Mouse (Mus musculus) heart, embryonic 14.5 days (tissue): ENCODE measurements around the gene Tmem117. TPM values are rescaled to one million over a fixed set of nuclear protein-coding genes. Genes with fewer than 3 reads are reported as not detected.

Experiments
- ATAC-seq: fragments of 200-750 bp; cut with Nextera tagmentation; 2 replicates; pipeline ENCODE4 v1.8.0; 2017; ENCODE audit warnings: low read depth, moderate TSS enrichment; ENCODE audit not compliant: insufficient number of reproducible peaks, insufficient read depth, low FRiP score
- H3K27ac ChIP-seq, 2 experiments: fragments of 200-500 bp in 1 of 2; fragments of 300-500 bp in 1 of 2; sonication (generic) in 1 of 2; replicated peaks in 1 of 2; 2 replicates each; pipeline ENCODE4 v1.5.1; 2012 to 2014; ENCODE audit warnings: low read depth in 2 of 2, low read length in 2 of 2, control low read depth in 1 of 2, mild to moderate bottlenecking in 1 of 2, mixed read lengths in 1 of 2; ENCODE audit not compliant: control insufficient read depth in 1 of 2, insufficient read depth in 1 of 2
- H3K27me3 ChIP-seq: fragments of 300-500 bp; sonication (generic); 2 replicates; pipeline ENCODE4 v1.6.1; 2014; ENCODE audit warnings: mild to moderate bottlenecking, low read length, control low read depth; ENCODE audit not compliant: control insufficient read depth, insufficient read depth
- H3K36me3 ChIP-seq: fragments of 300-500 bp; sonication (generic); 2 replicates; pipeline ENCODE4 v1.6.1; 2014; ENCODE audit warnings: mild to moderate bottlenecking, control low read depth, low read length, mixed read lengths; ENCODE audit not compliant: control insufficient read depth, insufficient read depth
- H3K4me1 ChIP-seq, 2 experiments: fragments of 200-500 bp in 1 of 2; fragments of 300-500 bp in 1 of 2; sonication (generic) in 1 of 2; 2 replicates each; pipeline ENCODE4 v1.6.1; 2012 to 2014; ENCODE audit warnings: low read length in 2 of 2, control low read depth in 1 of 2, mixed read lengths in 1 of 2; ENCODE audit not compliant: control insufficient read depth in 2 of 2, insufficient read depth in 2 of 2
- H3K4me2 ChIP-seq: fragments of 300-500 bp; sonication (generic); 2 replicates; pipeline ENCODE4 v1.6.1; 2014; ENCODE audit warnings: mild to moderate bottlenecking, low read length
- H3K4me3 ChIP-seq, 2 experiments: fragments of 200-500 bp in 1 of 2; fragments of 300-500 bp in 1 of 2; sonication (generic) in 1 of 2; 2 replicates each; pipeline ENCODE4 v1.5.1; 2012 to 2014; ENCODE audit warnings: low read length in 2 of 2, mild to moderate bottlenecking in 2 of 2, control low read depth in 1 of 2, low read depth in 1 of 2, moderate library complexity in 1 of 2; ENCODE audit not compliant: control insufficient read depth in 1 of 2, insufficient read depth in 1 of 2
- H3K9ac ChIP-seq: fragments of 300-500 bp; sonication (generic); 2 replicates; pipeline ENCODE4 v1.6.1; 2014; ENCODE audit warnings: mild to moderate bottlenecking, low read length
- H3K9me3 ChIP-seq: fragments of 300-500 bp; sonication (generic); 2 replicates; pipeline ENCODE4 v1.6.1; 2016; ENCODE audit warnings: low read length, control low read depth; ENCODE audit not compliant: control insufficient read depth
- WGBS: fragments of 180-500 bp; shearing (Covaris S2); extraction: QIAGEN DNeasy Blood & Tissue Kit; methylation state at CpG from one replicate; pipeline ENCODE4 v1.1.7; 2014; 5-methylcytosine and 5-hydroxymethylcytosine counted together
- polyA plus RNA-seq: library from polyadenylated mRNA; unstranded; fragments of >200 nt; fragmentation: Nextera tagmentation; extraction: Ambion mirVana; gene quantifications from 2 replicates; pipeline ENCODE4 v1.2.1, GENCODE M21; 2014

The Tmem117 gene
- polyA plus RNA-seq, 1 experiment from 2014 or later = 2.0 TPM

DNA sequence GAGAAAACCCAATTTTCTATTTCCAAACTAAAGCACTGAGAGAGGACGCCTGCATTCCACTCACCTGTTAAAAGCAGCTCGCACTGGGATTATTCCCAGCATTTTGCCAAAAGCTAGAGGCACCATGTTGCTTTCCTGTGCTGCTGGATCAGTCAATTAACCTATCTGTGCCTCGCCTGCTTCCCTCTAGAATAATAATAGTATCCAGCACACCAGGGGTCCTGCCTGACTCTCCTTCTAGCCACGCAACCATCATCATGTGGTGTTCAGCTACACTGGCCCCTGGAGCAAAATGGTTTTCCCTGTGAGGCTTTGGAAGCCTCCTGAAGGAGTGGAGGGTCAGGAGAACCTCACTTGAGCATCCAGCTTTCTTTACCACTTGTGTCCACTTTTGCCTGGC lies 502.4 kb downstream of the Tmem117 start:
- H3K27me3 ChIP-seq = no peaks in the 10 kb centered on the region
- H3K9ac ChIP-seq = no peak overlapping the region
- WGBS = 68% methylated on average over 4 of the region's 4 CpGs
- no peak overlapping the region for H3K27ac ChIP-seq
- H3K4me1 ChIP-seq = no peaks in the 10 kb centered on the region
- no peak overlapping the region for H3K4me3 ChIP-seq
- no peaks in the 10 kb centered on the region for H3K9me3 ChIP-seq
- no peak for ATAC-seq
- H3K4me2 ChIP-seq = no peak overlapping the region
- no peaks in the 10 kb centered on the region for H3K36me3 ChIP-seq

DNA sequence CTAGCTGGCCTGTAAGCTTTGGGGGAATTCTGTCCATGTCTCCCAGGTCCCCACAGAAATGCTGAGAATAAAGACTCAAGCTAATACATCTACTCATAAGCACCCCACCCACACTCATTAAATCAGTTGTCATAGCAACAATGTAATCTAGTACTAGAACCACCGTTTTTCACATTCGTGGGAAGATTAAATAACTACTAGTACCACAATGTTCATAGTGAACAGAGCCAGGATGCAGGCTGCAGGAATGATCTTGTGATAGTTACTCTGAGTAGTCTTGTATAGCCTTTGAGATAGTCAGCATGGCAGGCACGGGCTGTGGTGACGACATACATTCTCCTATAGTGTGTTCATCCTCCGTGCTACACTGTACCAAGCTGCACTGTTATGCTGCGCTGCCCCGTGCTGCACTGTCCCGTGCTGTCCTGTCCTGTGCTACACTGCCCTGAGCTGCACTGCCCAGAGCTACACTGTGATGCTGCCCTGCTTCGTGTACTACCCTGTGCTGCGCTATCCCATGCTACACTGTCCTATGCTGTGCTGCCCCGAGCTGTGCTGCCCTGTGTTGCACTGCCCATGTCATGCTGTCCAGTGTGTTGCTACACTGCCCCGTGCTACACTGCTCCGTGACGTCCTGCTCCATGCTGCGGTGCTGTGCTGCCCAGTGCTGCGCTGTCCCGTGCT lies 507.0 kb downstream of the Tmem117 start:
- Histone ChIP-seq H3K4me1 (no peaks in the 10 kb centered on the region), H3K9me3 (no peaks in the 10 kb centered on the region), H3K4me2 (no peak overlapping the region), H3K9ac (no peak overlapping the region), H3K27ac (no peak overlapping the region), H3K36me3 (no peaks in the 10 kb centered on the region), H3K4me3 (no peak overlapping the region), H3K27me3 (no peaks in the 10 kb centered on the region)
- ATAC-seq = peak; percentile 54; the same call in 1 of the 2 replicates
- 86% methylated on average over 17 of the region's 17 CpGs for WGBS

DNA sequence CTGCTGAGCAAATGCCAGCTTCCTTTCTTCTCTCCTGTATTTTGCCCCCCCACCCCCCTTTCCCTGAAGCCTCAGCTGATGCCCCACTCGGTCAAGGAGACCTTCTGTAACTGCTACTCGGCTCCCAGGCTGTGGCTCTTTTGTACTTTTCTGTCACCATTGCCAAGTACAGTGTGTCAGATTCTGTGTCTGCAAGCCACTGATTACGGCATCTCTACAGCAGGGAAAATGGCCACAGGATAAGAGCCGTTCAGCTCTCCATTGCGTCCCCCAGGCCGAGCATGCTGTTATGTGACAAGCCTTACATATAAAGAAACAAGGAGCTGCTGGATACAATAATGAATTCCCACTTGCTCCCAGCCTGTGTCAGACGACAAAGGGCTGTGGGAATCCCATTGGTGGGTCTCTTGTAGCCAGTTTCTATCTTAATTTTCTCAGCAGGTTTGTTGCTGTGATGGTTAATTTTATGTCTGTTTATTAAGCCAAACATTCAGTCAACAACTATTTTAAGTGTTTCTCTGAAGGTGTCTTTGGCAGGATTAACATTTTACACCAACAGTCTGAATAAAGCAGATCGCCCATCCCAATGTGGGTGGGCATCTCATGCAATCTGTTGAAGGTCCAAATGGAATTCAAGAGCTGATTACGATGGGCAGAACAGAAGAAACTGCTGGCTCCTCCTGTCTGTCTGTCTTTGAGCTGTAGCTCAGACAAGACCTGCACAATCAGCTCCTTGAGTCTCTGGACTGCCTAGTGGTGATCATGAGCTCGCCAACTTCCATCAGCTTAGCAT lies 508.2 kb downstream of the Tmem117 start:
- no peak for ATAC-seq

DNA sequence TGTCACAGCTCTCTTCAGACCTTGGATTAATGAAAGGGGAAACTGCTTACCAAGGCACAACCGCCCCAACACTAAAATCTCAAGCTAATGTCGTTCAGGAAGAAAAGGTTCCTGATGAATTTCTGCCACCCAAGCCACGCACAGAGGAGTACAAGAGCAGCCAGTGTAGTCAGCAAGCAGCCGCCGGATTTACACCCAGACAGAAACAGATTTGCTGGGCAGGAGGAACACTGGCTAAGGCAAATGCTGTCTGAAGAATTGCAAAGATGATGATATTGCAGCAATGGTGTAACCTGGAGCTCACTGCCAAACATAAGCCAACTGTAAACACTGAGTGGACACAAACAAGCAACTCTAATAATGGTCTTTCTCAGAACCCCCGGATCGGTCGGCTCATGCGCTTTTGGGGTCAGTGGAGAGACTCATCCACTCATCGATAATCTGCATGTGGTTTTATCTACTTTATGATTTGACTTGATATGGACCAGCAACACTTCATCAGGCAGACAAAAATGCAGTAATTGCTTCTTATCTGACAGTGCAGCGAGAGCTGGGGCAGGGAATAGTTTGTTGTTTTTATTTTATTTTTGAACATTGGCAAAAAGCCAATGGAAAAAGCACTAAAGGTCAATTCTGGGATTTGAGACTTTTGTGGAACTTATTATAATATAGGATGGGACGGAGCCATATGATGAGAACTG lies 509.8 kb downstream of the Tmem117 start:
- no peak for ATAC-seq
- Histone ChIP-seq H3K27me3 (no peaks in the 10 kb centered on the region), H3K9ac (no peak overlapping the region), H3K9me3 (no peaks in the 10 kb centered on the region), H3K4me1 (no peaks in the 10 kb centered on the region), H3K4me3 (no peak overlapping the region), H3K4me2 (no peak overlapping the region), H3K27ac (no peak overlapping the region), H3K36me3 (no peaks in the 10 kb centered on the region)
- WGBS = 61% methylated on average over 12 of the region's 12 CpGs

More for the DNA sequence above, 508.2 kb downstream of the Tmem117 start:
- no peak overlapping the region for H3K4me2 ChIP-seq
- H3K36me3 ChIP-seq = no peaks in the 10 kb centered on the region
- no peaks in the 10 kb centered on the region for H3K4me1 ChIP-seq
- no peaks in the 10 kb centered on the region for H3K9me3 ChIP-seq
- no peak overlapping the region for H3K9ac ChIP-seq
- no peak overlapping the region for H3K4me3 ChIP-seq
- H3K27ac ChIP-seq = no peak overlapping the region
- no peaks in the 10 kb centered on the region for H3K27me3 ChIP-seq
- 65% methylated on average over 10 of the region's 10 CpGs for WGBS

DNA sequence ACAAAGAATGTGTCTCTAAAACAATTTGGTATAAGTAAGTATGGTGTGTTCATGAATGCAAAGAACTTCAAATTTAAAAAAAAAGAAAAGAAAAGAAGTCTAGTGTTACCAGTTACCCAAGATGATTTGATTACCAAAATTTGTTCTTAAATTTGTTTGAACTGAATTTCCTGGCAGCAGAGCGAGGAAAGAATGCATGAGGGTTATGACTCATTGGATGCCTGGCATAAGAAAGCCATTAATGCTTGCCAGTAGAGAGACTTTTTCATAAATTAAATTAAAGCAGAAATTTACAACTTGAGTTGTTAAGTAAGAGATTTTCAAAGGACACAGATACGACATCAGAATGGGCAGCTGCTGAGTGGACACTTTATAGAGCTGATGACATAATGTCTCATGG lies 515.1 kb downstream of the Tmem117 start:
- ATAC-seq = no peak
- no peak overlapping the region for H3K27ac ChIP-seq
- WGBS = 47% methylated on average over 2 of the region's 2 CpGs
- H3K27me3 ChIP-seq = no peaks in the 10 kb centered on the region
- no peak overlapping the region for H3K4me2 ChIP-seq
- no peaks in the 10 kb centered on the region for H3K4me1 ChIP-seq
- no peaks in the 10 kb centered on the region for H3K9me3 ChIP-seq
- H3K36me3 ChIP-seq = no peaks in the 10 kb centered on the region
- no peak overlapping the region for H3K4me3 ChIP-seq
- H3K9ac ChIP-seq = no peak overlapping the region

DNA sequence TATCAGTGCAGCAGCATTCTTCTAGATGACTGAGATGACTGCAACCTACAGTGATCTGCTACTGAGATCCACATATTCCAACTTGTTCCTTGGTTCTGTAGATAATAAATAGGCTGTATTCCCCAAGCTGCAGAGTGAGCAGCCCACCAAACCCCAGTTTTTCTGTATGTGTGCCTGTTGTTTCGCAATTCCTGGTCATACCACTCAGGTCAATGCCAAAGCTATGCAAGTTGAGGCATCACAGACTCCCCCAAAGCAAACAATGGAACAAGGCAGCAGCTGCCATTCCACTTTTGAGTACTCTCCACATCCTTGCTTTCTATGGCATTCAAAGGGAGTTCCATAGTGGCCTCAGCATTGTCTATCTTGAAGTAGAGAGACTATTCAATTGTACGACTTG lies 516.1 kb downstream of the Tmem117 start:
- Histone ChIP-seq H3K9me3 (no peaks in the 10 kb centered on the region), H3K27ac (no peak overlapping the region), H3K27me3 (no peaks in the 10 kb centered on the region), H3K4me1 (no peaks in the 10 kb centered on the region), H3K4me3 (no peak overlapping the region), H3K9ac (no peak overlapping the region), H3K36me3 (no peaks in the 10 kb centered on the region), H3K4me2 (no peak overlapping the region)
- WGBS = 75% methylated on average over 2 of the region's 2 CpGs
- no peak for ATAC-seq
